Mouse (Mus musculus) hindbrain, embryonic 14.5 days (tissue): ENCODE data around the gene A4galt. TPM values are rescaled to one million over a fixed set of nuclear protein-coding genes. Genes with fewer than 3 reads are reported as not detected.

Experiments
- ATAC-seq: fragments of 200-750 bp; cut with Nextera tagmentation; 2 replicates; pipeline ENCODE4 v1.8.0; 2017; ENCODE audit warnings: moderate number of reproducible peaks, mild to moderate bottlenecking, moderate TSS enrichment, moderate library complexity; ENCODE audit not compliant: low FRiP score
- DNase-seq: peaks from one replicate; pipeline ENCODE4 v3.0.0-alpha.2; 2015; ENCODE audit warnings: low spot score
- H3K27ac ChIP-seq: fragments of 300-500 bp; sonication (generic); 2 replicates; pipeline ENCODE4 v1.5.1; 2014; ENCODE audit warnings: mild to moderate bottlenecking, moderate library complexity
- H3K27me3 ChIP-seq: fragments of 300-500 bp; sonication (generic); 2 replicates; pipeline ENCODE4 v1.6.1; 2014; ENCODE audit warnings: mild to moderate bottlenecking, low read length, mixed read lengths; ENCODE audit not compliant: control insufficient read depth, insufficient read depth
- H3K36me3 ChIP-seq: fragments of 300-500 bp; sonication (generic); replicated peaks from 2 replicates; pipeline ENCODE4 v1.6.1; 2014; ENCODE audit not compliant: control insufficient read depth, insufficient read depth
- H3K4me1 ChIP-seq: fragments of 300-500 bp; sonication (generic); replicated peaks from 2 replicates; pipeline ENCODE4 v1.6.1; 2014; ENCODE audit warnings: antibody characterized with exemption, low read length, mixed read lengths; ENCODE audit not compliant: control insufficient read depth, insufficient read depth
- H3K4me2 ChIP-seq: fragments of 300-500 bp; sonication (generic); replicated peaks from 2 replicates; pipeline ENCODE4 v1.6.1; 2014; ENCODE audit warnings: mild to moderate bottlenecking, moderate library complexity
- H3K4me3 ChIP-seq: fragments of 300-500 bp; sonication (generic); replicated peaks from 2 replicates; pipeline ENCODE4 v1.5.1; 2014; ENCODE audit warnings: mild to moderate bottlenecking, low read length
- H3K9ac ChIP-seq: fragments of 300-500 bp; sonication (generic); 2 replicates; pipeline ENCODE4 v1.6.1; 2014
- H3K9me3 ChIP-seq: fragments of 300-500 bp; sonication (generic); 2 replicates; pipeline ENCODE4 v1.6.1; 2016; ENCODE audit warnings: low read length; ENCODE audit not compliant: control insufficient read depth
- WGBS: fragments of 180-500 bp; shearing (Covaris S2); extraction: QIAGEN DNeasy Blood & Tissue Kit; methylation state at CpG from one replicate; pipeline ENCODE4 v1.1.7; 2014; 5-methylcytosine and 5-hydroxymethylcytosine counted together
- polyA plus RNA-seq: library from polyadenylated mRNA; unstranded; fragments of >200 nt; fragmentation: Nextera tagmentation; extraction: Ambion mirVana; gene quantifications from 2 replicates; pipeline ENCODE4 v1.2.1, GENCODE M21; 2014

Gene A4galt
- polyA plus RNA-seq, 1 experiment from 2014 or later, result 4.2 TPM

- ATAC-seq (no peak), DNase-seq (no peak)
- H3K27ac ChIP-seq, result no peak overlapping the region
- WGBS, result 80% methylated on average over 3 of the region's 3 CpGs
- H3K27me3 ChIP-seq, result no peaks in the 10 kb centered on the region
- no peaks in the 10 kb centered on the region for H3K9me3 ChIP-seq
- no peaks in the 10 kb centered on the region for H3K36me3 ChIP-seq
- no peak overlapping the region for H3K9ac ChIP-seq
- no peaks in the 10 kb centered on the region for H3K4me1 ChIP-seq
- H3K4me2 ChIP-seq, result no peak overlapping the region
- no peak overlapping the region for H3K4me3 ChIP-seq
Measured at GRCm38 (mm10) chr15:83241497-83241896, 10.1 kb downstream of the A4galt start.

DNA sequence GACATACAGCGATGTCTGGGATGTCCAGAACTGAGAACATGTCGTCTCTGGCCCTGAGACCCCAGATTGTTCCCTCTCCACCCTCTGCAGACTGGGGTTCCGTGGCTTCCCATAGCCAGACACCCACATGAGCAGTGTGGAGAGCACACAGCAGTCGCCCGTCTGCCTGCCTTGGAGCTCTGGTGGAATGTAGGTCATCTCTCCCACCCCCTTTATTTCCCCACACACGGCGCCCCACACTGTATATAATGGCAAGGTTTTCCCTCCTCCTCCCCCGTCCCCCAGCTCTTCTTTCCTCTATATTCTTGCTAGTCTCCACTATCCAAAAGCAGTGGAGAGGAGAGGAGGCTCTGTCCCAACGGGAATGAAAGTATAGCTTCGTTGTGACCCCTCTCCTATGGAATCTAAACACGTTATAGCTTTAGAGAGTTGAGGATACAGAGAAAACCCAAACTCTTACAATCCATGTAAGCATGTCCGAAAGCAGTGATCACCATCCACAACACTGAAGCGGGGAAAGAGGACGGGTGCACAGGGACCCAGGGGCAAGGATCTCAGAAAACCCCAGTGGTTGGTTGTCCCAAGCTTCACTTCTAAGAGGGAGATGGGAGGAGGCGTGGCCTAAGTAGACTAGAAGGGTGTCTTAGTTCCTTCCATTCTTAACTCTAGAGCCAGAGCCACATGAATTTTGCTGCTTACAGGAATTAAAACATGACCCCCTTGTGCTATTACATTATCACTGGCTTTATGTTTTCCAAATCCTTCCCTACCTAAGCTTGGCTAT lies 13.9 kb downstream of the A4galt start:
- H3K4me2 ChIP-seq, result no peak overlapping the region
- no peak overlapping the region for H3K27ac ChIP-seq
- H3K4me1 ChIP-seq, result no peaks in the 10 kb centered on the region
- ATAC-seq, result no peak
- no peaks in the 10 kb centered on the region for H3K27me3 ChIP-seq
- H3K9me3 ChIP-seq, result no peaks in the 10 kb centered on the region
- no peak overlapping the region for H3K4me3 ChIP-seq
- WGBS, result 68% methylated on average over 15 of the region's 15 CpGs
- DNase-seq, result no peak
- H3K36me3 ChIP-seq, result no peaks in the 10 kb centered on the region
- no peak overlapping the region for H3K9ac ChIP-seq

DNA sequence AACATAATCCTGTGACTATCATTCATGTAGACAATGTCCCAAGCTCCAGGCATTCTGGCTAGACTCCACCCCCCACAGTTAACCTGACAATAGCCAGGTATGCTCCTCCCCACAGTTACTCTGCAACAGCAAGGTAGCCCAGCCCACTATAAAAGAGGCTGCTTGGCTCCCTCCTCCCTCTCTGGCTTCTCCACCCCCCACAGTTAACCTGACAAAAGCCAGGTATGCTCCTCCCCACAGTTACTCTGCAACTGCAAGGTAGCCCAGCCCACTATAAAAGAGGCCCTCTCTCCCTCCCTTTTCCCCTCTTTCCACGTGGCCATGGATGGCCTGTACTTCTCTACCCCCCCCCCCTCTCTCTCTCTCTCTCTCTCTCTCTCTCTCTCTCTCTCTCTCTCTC lies 14.8 kb downstream of the A4galt start:
- Histone ChIP-seq H3K9ac (no peak overlapping the region), H3K36me3 (no peaks in the 10 kb centered on the region), H3K27ac (no peak overlapping the region), H3K9me3 (no peaks in the 10 kb centered on the region), H3K4me3 (no peak overlapping the region), H3K27me3 (no peaks in the 10 kb centered on the region), H3K4me2 (no peak overlapping the region), H3K4me1 (no peaks in the 10 kb centered on the region)
- ATAC-seq (no peak), DNase-seq (no peak)
- 0% methylated on average over 1 of the region's 1 CpGs for WGBS

GRCm38 (mm10) chr15:83233219-83233992 lies 18.2 kb downstream of the A4galt start:
- H3K4me1 ChIP-seq, result no peaks in the 10 kb centered on the region
- no peaks in the 10 kb centered on the region for H3K9me3 ChIP-seq
- no peak overlapping the region for H3K4me3 ChIP-seq
- H3K27ac ChIP-seq, result no peak overlapping the region
- ATAC-seq (peak; percentile 4; the same call in 1 of the 2 replicates), DNase-seq (peak; percentile 45)
- H3K9ac ChIP-seq, result no peak overlapping the region
- no peaks in the 10 kb centered on the region for H3K36me3 ChIP-seq
- H3K27me3 ChIP-seq, result no peaks in the 10 kb centered on the region
- 82% methylated on average over 4 of the region's 4 CpGs for WGBS
- H3K4me2 ChIP-seq, result no peak overlapping the region

- Histone ChIP-seq H3K4me3 (no peak overlapping the region), H3K4me2 (no peak overlapping the region), H3K36me3 (no peaks in the 10 kb centered on the region), H3K9ac (no peak overlapping the region), H3K9me3 (no peaks in the 10 kb centered on the region), H3K27me3 (no peaks in the 10 kb centered on the region), H3K27ac (no peak overlapping the region), H3K4me1 (peaks cover 18% of the 10 kb centered on the region)
- no peak for DNase-seq
- 92% methylated on average over 10 of the region's 10 CpGs for WGBS
- no peak for ATAC-seq
Measured at GRCm38 (mm10) chr15:83227559-83227958, 24.0 kb downstream of the A4galt start.

DNA sequence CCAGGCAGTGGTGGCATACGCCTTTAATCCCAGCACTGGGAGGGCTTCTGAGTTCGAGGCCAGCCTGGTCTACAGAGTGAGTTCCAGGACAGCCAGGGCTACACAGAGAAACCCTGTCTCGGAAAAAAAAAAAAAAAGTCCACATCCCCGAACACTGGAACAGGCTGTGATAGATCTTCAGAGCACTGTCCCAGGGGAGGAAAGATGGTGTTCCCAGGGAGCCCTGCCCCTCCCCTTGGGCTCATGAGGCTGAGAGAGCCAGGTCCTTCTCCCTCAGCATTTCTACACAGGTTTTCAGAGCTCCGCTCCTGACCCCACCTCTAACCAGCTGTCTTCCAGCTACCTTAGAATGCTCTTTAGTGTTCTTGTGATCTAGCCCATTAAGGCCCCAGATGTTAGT lies 24.7 kb downstream of the A4galt start:
- H3K27me3 ChIP-seq, result no peaks in the 10 kb centered on the region
- WGBS, result 88% methylated on average over 5 of the region's 5 CpGs

GRCm38 (mm10) chr15:83226066-83226834 lies 25.3 kb downstream of the A4galt start:
- Histone ChIP-seq H3K4me1 (peaks cover 18% of the 10 kb centered on the region), H3K9ac (no peak overlapping the region), H3K4me3 (no peak overlapping the region), H3K36me3 (no peaks in the 10 kb centered on the region), H3K9me3 (no peaks in the 10 kb centered on the region), H3K27ac (no peak overlapping the region), H3K27me3 (no peaks in the 10 kb centered on the region), H3K4me2 (no peak overlapping the region)
- ATAC-seq (no peak), DNase-seq (no peak)
- 87% methylated on average over 9 of the region's 9 CpGs for WGBS

More for the DNA sequence above, 24.7 kb downstream of the A4galt start:
- Histone ChIP-seq H3K4me3 (no peak overlapping the region), H3K4me2 (no peak overlapping the region), H3K4me1 (peaks cover 18% of the 10 kb centered on the region), H3K36me3 (no peaks in the 10 kb centered on the region), H3K9ac (no peak overlapping the region), H3K27ac (no peak overlapping the region), H3K9me3 (no peaks in the 10 kb centered on the region)
- DNase-seq (no peak), ATAC-seq (no peak)

DNA sequence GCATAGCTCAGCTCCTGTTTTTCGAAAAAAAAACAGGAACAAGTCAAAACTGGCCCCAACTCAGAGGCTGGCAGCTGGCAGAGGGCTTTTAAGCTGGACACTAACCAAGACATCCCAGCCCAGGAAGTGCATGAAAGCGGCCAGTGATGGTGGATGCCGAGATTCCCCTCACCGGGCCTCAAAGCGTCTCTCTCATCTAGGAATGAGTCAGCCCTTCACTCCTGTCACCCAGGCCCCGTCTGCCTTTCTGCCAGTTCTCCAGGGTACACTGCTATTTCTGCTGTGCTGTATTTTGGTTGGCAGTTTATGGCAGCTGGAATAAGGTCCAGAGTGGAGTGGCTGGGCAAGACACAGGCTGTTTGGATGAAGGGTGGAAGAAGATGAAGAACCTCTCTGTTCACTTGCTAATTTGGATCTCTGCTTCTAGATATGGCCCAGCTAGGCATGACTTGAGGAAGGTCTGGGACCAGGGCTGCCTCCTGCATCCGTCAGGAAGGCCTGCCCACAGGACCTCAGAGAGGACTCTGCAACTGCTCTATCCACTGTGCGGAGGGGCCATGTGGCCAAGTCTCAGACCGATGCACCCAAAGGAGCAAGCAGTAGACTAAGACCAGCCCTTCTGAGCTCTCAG lies 27.3 kb downstream of the A4galt start:
- H3K4me2 ChIP-seq, result no peak overlapping the region
- no peaks in the 10 kb centered on the region for H3K9me3 ChIP-seq
- H3K4me3 ChIP-seq, result no peak overlapping the region
- no peak for ATAC-seq
- WGBS, result 64% methylated on average over 9 of the region's 9 CpGs
- H3K9ac ChIP-seq, result no peak overlapping the region
- H3K27me3 ChIP-seq, result no peaks in the 10 kb centered on the region
- peak overlapping the region; percentile 44 for H3K27ac ChIP-seq
- H3K4me1 ChIP-seq, result peaks cover 18% of the 10 kb centered on the region
- DNase-seq, result no peak
- H3K36me3 ChIP-seq, result no peaks in the 10 kb centered on the region
